Mouse (Mus musculus) forebrain, embryonic 15.5 days (tissue): Measurements from ENCODE around the gene Slc17a3. TPM values are rescaled to one million over a fixed set of nuclear protein-coding genes. Genes with fewer than 3 reads are reported as not detected.

Experiments
- ATAC-seq: fragments of 200-750 bp; cut with Nextera tagmentation; replicated peaks from 2 replicates; pipeline ENCODE4 v1.8.0; 2017; ENCODE audit warnings: mild to moderate bottlenecking, moderate TSS enrichment, moderate library complexity
- H3K27ac ChIP-seq: fragments of 300-500 bp; sonication (generic); replicated peaks from 2 replicates; pipeline ENCODE4 v1.5.1; 2015; ENCODE audit warnings: mild to moderate bottlenecking, inconsistent platforms
- H3K27me3 ChIP-seq: fragments of 300-500 bp; sonication (generic); 2 replicates; pipeline ENCODE4 v1.6.1; 2015; ENCODE audit warnings: inconsistent platforms
- H3K36me3 ChIP-seq: fragments of 300-500 bp; sonication (generic); 2 replicates; pipeline ENCODE4 v1.6.1; 2015; ENCODE audit warnings: mild to moderate bottlenecking, inconsistent platforms
- H3K4me1 ChIP-seq: fragments of 300-500 bp; sonication (generic); 2 replicates; pipeline ENCODE4 v1.6.1; 2015; ENCODE audit warnings: inconsistent platforms
- H3K4me2 ChIP-seq: fragments of 300-500 bp; sonication (generic); replicated peaks from 2 replicates; pipeline ENCODE4 v1.6.1; 2015; ENCODE audit warnings: mild to moderate bottlenecking, inconsistent platforms
- H3K4me3 ChIP-seq: fragments of 300-500 bp; sonication (generic); 2 replicates; pipeline ENCODE4 v1.5.1; 2015; ENCODE audit warnings: mild to moderate bottlenecking, inconsistent platforms
- H3K9ac ChIP-seq: fragments of 300-500 bp; sonication (generic); replicated peaks from 2 replicates; pipeline ENCODE4 v1.6.1; 2015; ENCODE audit warnings: mild to moderate bottlenecking, inconsistent platforms
- H3K9me3 ChIP-seq: fragments of 300-500 bp; sonication (generic); 2 replicates; pipeline ENCODE4 v1.6.1; 2016; ENCODE audit warnings: inconsistent platforms
- WGBS: fragments of 180-500 bp; shearing (Covaris S2); methylation state at CpG from one replicate; pipeline ENCODE4 v1.1.7; 2015; ENCODE audit warnings: mixed read lengths; 5-methylcytosine and 5-hydroxymethylcytosine counted together
- polyA plus RNA-seq: library from polyadenylated mRNA; unstranded; fragments of >200 nt; fragmentation: Nextera tagmentation; extraction: Ambion mirVana; gene quantifications from 2 replicates; pipeline ENCODE4 v1.2.1, GENCODE M21; 2015

Slc17a3 gene
- 0.04 TPM in 1 of 2 replicates, not detected in the other for polyA plus RNA-seq

- Histone ChIP-seq H3K4me1 (no peaks in the 10 kb centered on the region), H3K27me3 (no peaks in the 10 kb centered on the region), H3K9ac (no peak within 1 kb of the TSS), H3K9me3 (no peaks in the 10 kb centered on the region), H3K27ac (no peak within 1 kb of the TSS), H3K4me3 (no peak within 1 kb of the TSS), H3K4me2 (no peak within 1 kb of the TSS), H3K36me3 (no peaks in the 10 kb centered on the region)
- no peak for ATAC-seq
- WGBS = 84% methylated on average over 2 of the region's 2 CpGs
Measured at GRCm38 (mm10) chr13:23839308-23839707, at the start of gene Slc17a3. Gene Slc17a3 (plus strand): TSS chr13:23839434.

- peak; percentile 69; the same call in 1 of the 2 replicates for ATAC-seq
- Histone ChIP-seq H3K9ac (no peak overlapping the region), H3K4me3 (no peak overlapping the region), H3K4me2 (no peak overlapping the region), H3K27ac (no peak overlapping the region), H3K27me3 (no peaks in the 10 kb centered on the region), H3K36me3 (no peaks in the 10 kb centered on the region), H3K4me1 (no peaks in the 10 kb centered on the region), H3K9me3 (no peaks in the 10 kb centered on the region)
- whole genome bisulfite sequencing = 38% methylated on average over 2 of the region's 2 CpGs
Measured at GRCm38 (mm10) chr13:23792520-23792919, 46.7 kb upstream of the Slc17a3 start.

- 87% methylated on average over 5 of the region's 5 CpGs for WGBS
- Histone ChIP-seq H3K36me3 (no peaks in the 10 kb centered on the region), H3K4me3 (no peak overlapping the region), H3K27me3 (no peaks in the 10 kb centered on the region), H3K9ac (no peak overlapping the region), H3K9me3 (no peaks in the 10 kb centered on the region), H3K4me1 (no peaks in the 10 kb centered on the region), H3K4me2 (no peak overlapping the region), H3K27ac (no peak overlapping the region)
- ATAC-seq = no peak
Measured at GRCm38 (mm10) chr13:23799405-23799804, 39.8 kb upstream of the Slc17a3 start.

GRCm38 (mm10) chr13:23804532-23804931, 34.7 kb upstream of the Slc17a3 start:
- no peaks in the 10 kb centered on the region for H3K36me3 ChIP-seq
- H3K9me3 ChIP-seq = no peaks in the 10 kb centered on the region
- no peak overlapping the region for H3K4me3 ChIP-seq
- no peak overlapping the region for H3K27ac ChIP-seq
- H3K27me3 ChIP-seq = no peaks in the 10 kb centered on the region
- no peaks in the 10 kb centered on the region for H3K4me1 ChIP-seq
- no peak overlapping the region for H3K9ac ChIP-seq
- no peak for ATAC-seq
- 84% methylated on average over 2 of the region's 2 CpGs for WGBS
- H3K4me2 ChIP-seq = no peak overlapping the region

- Histone ChIP-seq H3K4me3 (no peak within 1 kb of the TSS), H3K9ac (no peak within 1 kb of the TSS), H3K4me1 (no peaks in the 10 kb centered on the region), H3K4me2 (no peak within 1 kb of the TSS), H3K36me3 (no peaks in the 10 kb centered on the region), H3K27me3 (no peaks in the 10 kb centered on the region), H3K9me3 (no peaks in the 10 kb centered on the region), H3K27ac (no peak within 1 kb of the TSS)
- 93% methylated on average over 15 of the region's 15 CpGs for WGBS
- no peak for ATAC-seq
Measured at GRCm38 (mm10) chr13:23806422-23807052, 32.7 kb upstream of the Slc17a3 start, which contains the start of gene Slc17a2. Gene Slc17a2 (plus strand): TSS chr13:23806993.

GRCm38 (mm10) chr13:23816148-23816547, 23.1 kb upstream of the Slc17a3 start:
- Histone ChIP-seq H3K27ac (no peak overlapping the region), H3K36me3 (no peaks in the 10 kb centered on the region), H3K4me1 (no peaks in the 10 kb centered on the region), H3K27me3 (no peaks in the 10 kb centered on the region), H3K9me3 (no peaks in the 10 kb centered on the region), H3K9ac (no peak overlapping the region), H3K4me2 (no peak overlapping the region), H3K4me3 (no peak overlapping the region)
- ATAC-seq = no peak
- 75% methylated on average over 2 of the region's 2 CpGs for WGBS

GRCm38 (mm10) chr13:23820179-23820940, 18.9 kb upstream of the Slc17a3 start:
- Histone ChIP-seq H3K4me2 (no peak overlapping the region), H3K9me3 (no peaks in the 10 kb centered on the region), H3K27me3 (no peaks in the 10 kb centered on the region), H3K4me1 (no peaks in the 10 kb centered on the region), H3K36me3 (no peaks in the 10 kb centered on the region), H3K27ac (no peak overlapping the region), H3K4me3 (no peak overlapping the region), H3K9ac (no peak overlapping the region)
- ATAC-seq = no peak
- WGBS = 75% methylated on average over 4 of the region's 4 CpGs

GRCm38 (mm10) chr13:23822213-23822612, 17.0 kb upstream of the Slc17a3 start:
- H3K27me3 ChIP-seq = no peaks in the 10 kb centered on the region
- H3K27ac ChIP-seq = no peak overlapping the region
- WGBS = 85% methylated on average over 3 of the region's 3 CpGs
- no peak overlapping the region for H3K4me3 ChIP-seq
- H3K9ac ChIP-seq = no peak overlapping the region
- no peaks in the 10 kb centered on the region for H3K4me1 ChIP-seq
- H3K4me2 ChIP-seq = no peak overlapping the region
- ATAC-seq = no peak
- no peaks in the 10 kb centered on the region for H3K9me3 ChIP-seq
- no peaks in the 10 kb centered on the region for H3K36me3 ChIP-seq

- Histone ChIP-seq H3K36me3 (no peaks in the 10 kb centered on the region), H3K27ac (no peak overlapping the region), H3K27me3 (no peaks in the 10 kb centered on the region), H3K9ac (no peak overlapping the region), H3K4me1 (no peaks in the 10 kb centered on the region), H3K9me3 (no peaks in the 10 kb centered on the region), H3K4me2 (no peak overlapping the region), H3K4me3 (no peak overlapping the region)
- ATAC-seq = no peak
- WGBS = 73% methylated on average over 3 of the region's 3 CpGs
Measured at GRCm38 (mm10) chr13:23826606-23827005, 12.6 kb upstream of the Slc17a3 start.

- H3K4me2 ChIP-seq = no peak overlapping the region
- ATAC-seq = no peak
- no peaks in the 10 kb centered on the region for H3K27me3 ChIP-seq
- 18% methylated on average over 6 of the region's 6 CpGs for WGBS
- H3K27ac ChIP-seq = no peak overlapping the region
- H3K36me3 ChIP-seq = no peaks in the 10 kb centered on the region
- H3K9ac ChIP-seq = no peak overlapping the region
- H3K4me1 ChIP-seq = no peaks in the 10 kb centered on the region
- H3K4me3 ChIP-seq = no peak overlapping the region
- no peaks in the 10 kb centered on the region for H3K9me3 ChIP-seq
Measured at GRCm38 (mm10) chr13:23833053-23833452, 6.2 kb upstream of the Slc17a3 start.

GRCm38 (mm10) chr13:23834836-23835235, 4.4 kb upstream of the Slc17a3 start:
- Histone ChIP-seq H3K9me3 (no peaks in the 10 kb centered on the region), H3K36me3 (no peaks in the 10 kb centered on the region), H3K4me3 (no peak overlapping the region), H3K4me1 (no peaks in the 10 kb centered on the region), H3K9ac (no peak overlapping the region), H3K4me2 (no peak overlapping the region), H3K27ac (no peak overlapping the region), H3K27me3 (no peaks in the 10 kb centered on the region)
- no peak for ATAC-seq
- 86% methylated on average over 5 of the region's 5 CpGs for WGBS

- Histone ChIP-seq H3K27me3 (no peaks in the 10 kb centered on the region), H3K27ac (no peak overlapping the region), H3K4me3 (no peak overlapping the region), H3K9ac (no peak overlapping the region), H3K4me2 (no peak overlapping the region), H3K9me3 (no peaks in the 10 kb centered on the region), H3K4me1 (no peaks in the 10 kb centered on the region), H3K36me3 (no peaks in the 10 kb centered on the region)
- ATAC-seq = no peak
- WGBS = 93% methylated on average over 5 of the region's 5 CpGs
Measured at GRCm38 (mm10) chr13:23836630-23837029, 2.6 kb upstream of the Slc17a3 start.
